Mouse (Mus musculus): ENCODE data around the gene Traf3. TPM values are rescaled to one million over a fixed set of nuclear protein-coding genes. Genes with fewer than 3 reads are reported as not detected.

The Traf3 gene
- total RNA-seq, 2 experiments from 2014 or later, result 9.5 to 14.5 TPM

DNA sequence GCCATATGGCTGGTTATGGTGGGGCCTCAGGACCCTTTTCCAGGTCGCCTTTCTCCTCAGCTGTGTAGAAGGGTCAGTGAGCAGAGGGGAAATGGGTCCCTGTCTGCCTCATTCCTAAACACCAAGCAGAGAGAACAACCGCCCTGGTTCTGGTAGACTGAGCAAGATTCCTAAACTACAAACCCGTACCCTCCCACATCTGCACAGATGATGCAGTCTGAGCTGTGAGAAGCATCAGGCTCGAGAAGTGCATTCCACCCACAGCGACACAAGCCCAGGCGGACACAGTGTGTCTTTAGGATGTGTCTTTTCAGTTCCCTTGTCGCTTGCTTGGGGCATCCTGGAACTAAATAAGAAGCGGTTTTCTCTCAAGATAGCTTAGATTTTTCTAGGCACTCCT is 83.9 kb downstream of the Traf3 start:
- Histone ChIP-seq H3K4me3 (no peak overlapping the region), H3K27ac (no peak overlapping the region)
- intact Hi-C loops (cut with DNase I), result loop anchor here (5.0 kb wide), 1 partner anchor 163 kb away; no protein-coding TSS in a partner anchor
- TF ChIP-seq CTCF (IDR thresholded peaks at IDR 0.05), result no peak
- DNase-seq, result no peak

DNA sequence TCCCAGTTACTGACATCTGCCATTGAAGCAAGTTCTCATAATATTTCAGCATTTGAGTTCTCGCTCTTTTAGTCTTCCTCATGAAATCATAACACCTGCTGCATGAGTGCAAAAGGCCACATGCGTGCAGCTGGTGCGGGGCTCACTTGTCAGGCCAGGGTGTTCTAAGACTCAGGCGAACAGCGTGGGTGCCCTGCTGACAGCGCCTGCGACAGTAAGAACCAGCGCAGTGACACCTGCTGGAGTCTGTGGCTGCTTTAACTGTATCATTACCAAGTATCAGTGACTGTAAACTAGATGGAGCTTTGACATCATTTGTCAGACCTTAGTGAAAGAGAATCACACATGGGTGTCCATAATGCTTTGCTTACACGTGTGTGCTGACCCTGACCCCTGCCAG is 85.1 kb downstream of the Traf3 start:
- H3K4me3 ChIP-seq, result no peak overlapping the region
- H3K27ac ChIP-seq, result no peak overlapping the region
- intact Hi-C loops (cut with DNase I), result loop anchor here (5.0 kb wide), 1 partner anchor 164 kb away; no protein-coding TSS in a partner anchor
- peak; percentile 30; the same call in 1 of the 2 replicates for TF ChIP-seq CTCF (IDR thresholded peaks at IDR 0.05)
- DNase-seq, result no peak

DNA sequence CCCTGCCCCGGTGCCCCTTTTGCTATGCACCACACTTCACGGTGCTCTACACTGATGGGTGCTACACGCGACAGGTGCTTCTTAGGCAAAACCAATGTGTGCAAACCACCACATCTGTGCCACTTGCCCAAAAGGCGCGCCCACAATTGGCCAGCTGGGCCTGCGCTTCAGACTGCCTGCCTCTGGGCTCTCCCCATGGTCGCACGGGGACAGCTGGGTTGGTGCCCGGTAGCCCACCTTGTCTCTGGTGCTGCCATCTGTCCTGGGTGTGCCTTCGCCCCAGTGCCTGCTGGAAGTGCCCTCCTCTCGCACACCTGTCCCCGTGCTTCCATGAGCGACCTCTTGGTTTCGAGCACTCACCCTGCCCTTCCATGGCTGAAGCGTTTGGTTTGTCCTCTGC is 97.5 kb downstream of the Traf3 start:
- intact Hi-C loops (cut with DNase I), result no loop called here
- no peak for DNase-seq
- no peak overlapping the region for H3K27ac ChIP-seq
- no peak overlapping the region for H3K4me3 ChIP-seq
- TF ChIP-seq CTCF (IDR thresholded peaks at IDR 0.05), result no peak

DNA sequence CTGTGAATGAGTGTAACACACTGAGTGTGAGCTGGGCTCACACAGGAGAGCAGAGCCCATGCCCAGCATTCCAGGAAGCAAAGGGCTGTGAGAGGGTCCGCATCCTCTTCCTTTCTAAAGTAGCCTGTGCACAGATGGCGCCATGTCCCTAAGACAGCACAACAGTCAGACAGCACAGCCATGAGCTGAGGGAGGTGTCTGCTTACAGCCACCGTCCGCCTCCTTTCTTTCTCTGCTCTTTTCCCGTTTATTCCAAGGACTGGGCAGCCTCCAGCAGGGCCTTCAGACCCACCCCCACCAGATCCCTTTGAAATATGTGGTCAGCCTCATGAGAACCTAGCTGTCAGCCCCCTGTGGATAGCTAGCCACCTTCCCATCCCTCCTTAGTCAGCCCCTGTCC is 99.0 kb downstream of the Traf3 start:
- no peak for DNase-seq
- Histone ChIP-seq H3K4me3 (no peak overlapping the region), H3K27ac (no peak overlapping the region)
- intact Hi-C loops (cut with DNase I), result no loop called here
- no peak for TF ChIP-seq CTCF (IDR thresholded peaks at IDR 0.05)

DNA sequence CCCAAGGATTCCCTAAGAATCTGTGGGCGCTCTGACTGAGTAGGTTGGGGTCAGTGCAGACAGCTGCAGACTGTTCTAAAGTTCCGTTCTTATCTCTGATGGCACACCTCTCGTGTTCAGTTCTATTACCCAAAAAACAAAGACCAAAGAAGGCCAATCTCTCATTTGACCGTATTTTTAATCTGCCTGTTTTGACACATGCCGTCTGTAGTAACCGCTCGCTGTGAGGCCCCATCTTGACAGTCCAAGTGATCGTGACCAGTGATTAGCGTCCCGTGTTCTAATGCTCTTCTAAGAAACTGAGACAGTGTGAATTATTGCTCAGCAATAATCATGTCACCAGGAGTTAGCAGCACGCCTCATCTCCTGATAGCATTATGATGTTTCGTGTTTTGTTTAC is 100.4 kb downstream of the Traf3 start:
- Histone ChIP-seq H3K27ac (no peak overlapping the region), H3K4me3 (no peak overlapping the region)
- intact Hi-C loops (cut with DNase I), result no loop called here
- DNase-seq, result no peak
- TF ChIP-seq CTCF (IDR thresholded peaks at IDR 0.05), result no peak

DNA sequence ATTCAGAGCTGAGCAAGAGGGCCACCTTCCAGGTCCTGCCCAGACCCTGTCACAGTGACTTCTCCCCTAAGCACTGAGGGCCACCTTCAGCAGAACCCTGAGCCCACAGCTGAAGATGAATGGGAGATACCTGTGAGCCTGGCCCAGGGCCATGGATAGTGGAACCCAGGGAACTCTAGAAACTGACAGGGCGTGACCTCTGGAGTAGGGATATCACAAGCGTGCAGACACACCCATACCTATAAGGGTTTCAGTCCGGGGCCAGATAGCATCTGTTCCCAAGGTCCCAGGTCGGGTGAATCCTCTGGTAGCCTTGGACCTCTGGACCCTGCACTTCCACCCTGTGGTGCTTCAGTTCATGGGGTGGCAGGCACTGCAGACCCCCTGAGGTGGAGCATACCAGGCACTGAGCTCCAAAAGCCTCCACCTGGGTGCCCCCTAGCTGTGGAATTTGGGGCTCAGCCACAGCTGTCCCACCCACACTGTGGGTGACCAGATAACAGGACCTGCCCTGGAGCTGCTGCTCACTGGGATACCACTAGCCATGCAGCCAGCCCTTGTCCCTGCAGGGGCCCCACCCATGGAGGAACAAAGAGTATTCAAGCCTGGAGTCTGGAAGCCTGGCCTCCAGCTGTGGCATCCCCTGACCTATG is 101.6 kb downstream of the Traf3 start:
- no peak overlapping the region for H3K4me3 ChIP-seq
- DNase-seq, result no peak
- no peak overlapping the region for H3K27ac ChIP-seq
- TF ChIP-seq CTCF (IDR thresholded peaks at IDR 0.05), result no peak
- intact Hi-C loops (cut with DNase I), result no loop called here

DNA sequence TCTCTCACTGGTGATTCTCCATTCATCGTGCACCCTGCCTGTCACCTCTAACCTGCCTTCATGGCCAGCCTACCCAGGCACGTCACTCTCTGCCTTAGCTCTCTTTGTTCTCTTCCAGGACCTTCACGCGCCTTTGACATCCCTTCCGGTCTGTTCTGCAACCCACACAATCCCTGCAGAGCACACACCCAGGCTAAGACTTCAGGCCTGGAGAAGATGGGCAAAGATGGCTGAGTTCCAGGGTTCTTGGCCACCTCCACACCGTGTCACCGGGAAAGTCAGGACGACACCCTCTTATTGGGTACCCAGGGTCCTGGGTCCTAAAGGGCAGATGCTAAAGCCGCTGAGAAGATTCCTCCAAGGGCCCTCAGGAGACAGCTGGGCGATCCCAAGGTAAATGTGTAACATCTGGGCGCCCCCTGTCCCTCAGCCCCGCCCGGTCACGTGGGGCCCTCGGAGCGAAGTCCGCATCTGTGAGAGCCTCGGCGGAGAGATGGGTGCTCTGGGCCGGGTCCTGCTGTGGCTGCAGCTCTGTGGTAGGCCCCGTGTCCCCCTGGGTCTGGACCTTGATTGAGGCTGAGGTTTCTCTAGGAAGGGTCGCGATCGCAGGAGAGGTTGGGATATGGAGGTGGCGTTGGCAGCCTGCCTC is 104.6 kb downstream of the Traf3 start, which contains the start of gene Amn:
Gene Amn, plus strand, starts transcription at position 467 of the 649 bp plus-strand sequence.
- H3K27ac ChIP-seq, result no peak within 1 kb of the TSS
- TF ChIP-seq CTCF (IDR thresholded peaks at IDR 0.05), result no peak
- no peak for DNase-seq
- intact Hi-C loops (cut with DNase I), result loop anchor here (5.0 kb wide), 1 partner anchor 142 kb away; no protein-coding TSS in a partner anchor
- no peak within 1 kb of the TSS for H3K4me3 ChIP-seq

DNA sequence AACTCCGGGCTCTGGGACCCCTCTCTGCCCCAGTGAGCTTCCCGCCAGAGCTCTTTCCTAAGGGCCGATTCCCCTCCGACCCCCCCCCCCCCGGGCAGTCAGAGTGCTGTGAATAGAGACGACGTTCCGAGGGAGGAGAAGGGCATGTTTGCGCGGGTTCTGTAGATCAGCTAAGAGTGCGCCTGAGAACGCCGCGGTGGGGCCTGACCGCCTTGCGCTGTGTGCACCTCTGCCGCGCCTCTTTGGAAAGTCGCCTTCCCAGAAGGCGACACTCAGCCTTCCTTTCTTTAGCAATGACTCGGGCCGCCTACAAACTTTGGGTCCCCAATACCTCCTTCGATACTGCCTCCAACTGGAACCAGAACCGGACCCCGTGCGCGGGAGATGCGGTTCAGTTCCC is 105.2 kb downstream of the Traf3 start:
- intact Hi-C loops (cut with DNase I), result loop anchor here (5.0 kb wide), 1 partner anchor 141 kb away; no protein-coding TSS in a partner anchor
- TF ChIP-seq CTCF (IDR thresholded peaks at IDR 0.05), result no peak
- no peak overlapping the region for H3K27ac ChIP-seq
- no peak overlapping the region for H3K4me3 ChIP-seq
- peak; percentile 8 for DNase-seq

DNA sequence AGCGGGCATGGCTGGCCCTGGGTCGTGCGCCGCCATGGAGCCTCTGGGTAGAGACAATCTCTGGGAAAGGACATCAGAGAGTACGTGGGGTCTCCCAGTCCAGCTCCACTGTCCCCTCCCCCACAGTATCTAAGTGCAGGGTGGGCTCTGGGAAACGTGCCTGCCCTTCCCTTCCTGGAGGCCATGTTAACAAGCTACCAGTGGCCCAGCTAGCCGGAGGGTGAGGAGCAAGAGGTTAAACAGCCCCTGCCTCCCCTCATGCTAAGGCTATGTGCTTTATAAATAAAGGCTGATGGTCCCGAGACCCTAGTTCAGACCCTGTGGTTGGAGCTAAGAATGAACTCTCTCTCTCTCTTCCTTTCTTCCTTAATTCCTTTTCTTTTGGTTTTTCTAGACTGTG is 105.8 kb downstream of the Traf3 start:
- no peak overlapping the region for H3K4me3 ChIP-seq
- intact Hi-C loops (cut with DNase I), result loop anchor here (5.0 kb wide), 1 partner anchor 140 kb away; no protein-coding TSS in a partner anchor
- peak; percentile 7 for DNase-seq
- no peak overlapping the region for H3K27ac ChIP-seq
- no peak for TF ChIP-seq CTCF (IDR thresholded peaks at IDR 0.05)

DNA sequence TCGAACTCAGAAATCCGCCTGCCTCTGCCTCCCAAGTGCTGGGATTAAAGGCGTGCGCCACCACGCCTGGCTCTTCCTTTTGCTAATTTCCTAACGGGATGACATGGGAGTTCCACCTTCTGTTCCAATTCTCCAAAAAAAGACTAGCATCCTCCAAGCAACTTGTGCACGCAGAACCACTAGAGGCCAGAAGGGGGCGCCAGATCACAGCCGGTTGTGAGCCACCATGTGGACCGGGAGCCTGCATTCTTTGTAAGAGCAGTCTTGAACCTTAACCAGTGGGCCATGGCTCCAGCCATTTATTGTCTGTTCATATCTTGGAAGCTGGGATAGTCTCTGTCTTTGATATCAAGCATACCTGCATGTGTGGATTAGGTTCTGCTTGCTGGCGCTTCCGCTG is 106.2 kb downstream of the Traf3 start:
- DNase-seq, result peak; percentile 79
- intact Hi-C loops (cut with DNase I), result loop anchor here (5.0 kb wide), 1 partner anchor 140 kb away; no protein-coding TSS in a partner anchor
- Histone ChIP-seq H3K27ac (no peak overlapping the region), H3K4me3 (no peak overlapping the region)
- TF ChIP-seq CTCF (IDR thresholded peaks at IDR 0.05), result peak; percentile 95

DNA sequence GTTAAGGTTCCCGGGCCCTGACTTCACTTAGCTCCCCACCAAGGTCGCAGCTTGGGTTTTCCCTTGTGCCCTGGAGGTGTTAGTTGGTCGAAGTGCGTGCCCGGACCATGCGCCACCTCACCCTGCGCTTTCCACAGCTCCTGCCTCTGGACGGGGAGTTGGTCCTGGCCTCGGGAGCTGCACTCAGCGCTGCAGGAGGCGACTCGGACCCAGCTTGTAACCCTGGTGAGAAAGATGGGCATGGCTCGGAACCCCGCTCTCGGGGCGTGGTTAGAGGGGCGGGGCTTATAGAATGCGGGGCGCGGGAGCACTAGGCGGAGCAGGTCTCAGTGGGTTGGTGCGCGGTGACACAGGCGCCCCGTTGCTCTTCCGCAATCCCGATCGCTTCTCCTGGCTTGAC is 107.8 kb downstream of the Traf3 start:
- DNase-seq, result peak; percentile 22
- Histone ChIP-seq H3K27ac (no peak overlapping the region), H3K4me3 (peak overlapping the region; percentile 63)
- no peak for TF ChIP-seq CTCF (IDR thresholded peaks at IDR 0.05)
- intact Hi-C loops (cut with DNase I), result loop anchor here (5.0 kb wide), 1 partner anchor 138 kb away; no protein-coding TSS in a partner anchor

DNA sequence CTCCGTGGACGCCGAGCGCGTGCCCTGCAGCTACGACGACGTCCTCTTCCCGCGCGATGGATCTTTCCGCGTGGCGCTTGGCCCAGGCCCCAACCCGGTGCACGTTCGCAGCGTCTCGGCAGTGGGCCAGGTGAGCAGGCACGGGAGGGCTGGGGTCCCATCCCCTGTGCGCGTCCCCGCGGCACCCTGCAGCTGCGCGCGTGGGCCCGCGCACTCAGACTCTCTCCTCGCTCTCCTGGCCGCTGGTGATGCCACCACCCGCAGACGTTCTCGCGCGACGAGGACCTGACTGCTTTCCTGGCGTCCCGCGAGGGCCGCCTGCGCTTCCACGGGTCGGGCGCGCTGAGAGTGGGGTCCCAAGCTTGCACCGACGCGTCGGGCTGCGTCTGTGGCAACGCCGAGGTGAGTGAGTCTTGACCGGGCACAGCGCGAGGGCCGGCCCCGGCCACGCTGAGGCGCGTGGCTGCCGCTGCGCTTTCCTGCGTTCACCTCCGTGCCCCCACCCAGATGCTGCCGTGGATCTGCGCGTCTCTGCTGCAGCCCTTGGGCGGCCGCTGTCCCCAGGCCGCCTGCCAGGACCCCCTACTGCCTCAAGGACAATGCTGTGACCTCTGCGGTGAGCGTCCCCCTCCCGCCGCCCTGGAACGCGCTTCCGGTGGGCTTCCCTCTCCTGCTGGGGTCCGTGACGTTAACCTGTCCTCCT is 108.4 kb downstream of the Traf3 start:
- peak; percentile 33 for DNase-seq
- intact Hi-C loops (cut with DNase I), result loop anchor here (5.0 kb wide), 1 partner anchor 138 kb away; no protein-coding TSS in a partner anchor
- H3K27ac ChIP-seq, result no peak overlapping the region
- TF ChIP-seq CTCF (IDR thresholded peaks at IDR 0.05), result no peak
- H3K4me3 ChIP-seq, result peak overlapping the region; percentile 63

Measured in gastrocnemius, adult 2 months (tissue).